Mouse (Mus musculus): ENCODE measurements around the gene Tubb2a. TPM values are rescaled to one million over a fixed set of nuclear protein-coding genes. Genes with fewer than 3 reads are reported as not detected.
A peak's percentile ranks its signal among the peaks of the same experiment; 100 is the strongest.
"Not testable (repeated sequence)": the region's sequence is repeated elsewhere in the genome, so short reads cannot be mapped to it uniquely, and the experiment has no call there.

Tubb2a gene
- polyA plus RNA-seq, 2 experiments from 2014 or later, result 17.8 to 20.1 TPM

DNA sequence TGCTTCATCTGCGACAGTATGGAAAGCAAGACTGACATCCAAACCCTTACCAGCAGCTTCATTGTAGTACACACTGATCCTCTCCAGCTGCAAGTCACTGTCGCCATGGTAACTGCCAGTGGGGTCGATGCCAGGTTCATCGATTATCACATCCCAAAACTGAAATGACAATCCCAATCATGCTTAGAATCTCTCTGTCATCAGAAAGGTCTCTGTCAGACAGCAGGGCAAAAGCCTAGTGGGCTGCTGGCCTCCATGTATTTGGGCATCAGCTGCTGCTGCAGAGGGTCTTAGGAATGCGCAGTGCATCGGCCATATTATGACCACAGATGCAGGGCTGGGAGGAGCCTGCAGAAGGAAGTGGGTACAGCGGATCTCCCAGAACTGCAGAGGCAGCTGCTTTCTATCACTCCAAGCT lies 11.1 kb upstream of the Tubb2a start:
- peak; percentile 91 for ATAC-seq

- ATAC-seq, result peak; percentile 25
Measured at GRCm38 (mm10) chr13:34088201-34088649, 10.4 kb upstream of the Tubb2a start.

DNA sequence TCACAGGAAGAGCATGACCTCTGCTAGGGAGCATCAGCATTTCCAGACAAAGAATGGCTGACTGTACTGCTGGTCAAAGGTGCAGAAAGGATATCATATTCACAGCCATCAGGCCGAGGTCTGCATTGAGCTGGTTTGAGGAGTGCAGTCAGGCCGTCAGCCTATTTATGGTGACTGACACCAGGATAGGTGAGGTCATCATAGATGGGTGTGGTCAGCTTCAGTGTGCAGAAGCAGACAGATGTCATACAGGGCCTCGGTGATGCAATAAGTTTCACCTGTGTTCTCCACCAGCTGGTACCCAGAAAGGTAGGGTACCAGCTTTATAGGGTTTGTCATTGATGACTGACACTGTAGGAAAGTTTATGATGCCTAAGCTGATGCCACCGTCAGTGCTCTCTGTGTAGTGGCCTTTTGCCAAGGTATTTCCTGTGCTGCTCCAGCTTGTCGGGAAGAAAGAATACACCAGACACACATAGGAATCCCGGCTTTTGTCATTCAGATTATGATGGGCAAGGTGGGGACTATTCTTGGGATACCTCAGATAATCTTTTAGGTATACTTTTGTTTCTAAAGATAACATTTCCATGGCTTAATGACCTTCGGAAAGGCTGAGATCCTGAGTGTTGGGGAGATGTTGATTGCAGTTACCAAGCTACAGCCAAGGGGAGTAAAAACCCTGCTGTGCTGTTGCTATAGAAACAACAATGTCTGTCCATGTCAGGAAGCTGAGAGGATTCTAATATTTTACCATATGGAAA lies 9.4 kb upstream of the Tubb2a start:
- ATAC-seq, result no peak

- ATAC-seq, result no peak
Measured at GRCm38 (mm10) chr13:34084026-34084750, 6.4 kb upstream of the Tubb2a start.

DNA sequence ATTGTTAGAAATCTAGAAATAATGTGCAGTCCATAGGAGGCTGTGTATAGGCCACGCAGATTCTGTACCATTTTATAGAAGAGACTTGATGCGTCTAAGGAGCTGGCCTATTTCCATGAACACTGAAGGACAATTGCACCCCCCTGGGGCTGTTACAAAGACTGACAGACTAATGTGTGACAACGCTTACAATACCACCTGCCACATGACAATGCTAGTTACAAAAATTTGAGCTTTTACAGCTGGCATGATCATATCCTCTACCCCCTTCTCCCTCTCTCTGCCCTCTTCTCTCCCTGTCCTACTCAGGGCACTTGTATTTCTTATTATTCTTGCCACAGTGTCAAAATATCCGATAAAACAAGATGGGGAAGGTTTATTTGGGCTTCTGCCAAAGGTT lies 4.1 kb upstream of the Tubb2a start:
- no peak for ATAC-seq

DNA sequence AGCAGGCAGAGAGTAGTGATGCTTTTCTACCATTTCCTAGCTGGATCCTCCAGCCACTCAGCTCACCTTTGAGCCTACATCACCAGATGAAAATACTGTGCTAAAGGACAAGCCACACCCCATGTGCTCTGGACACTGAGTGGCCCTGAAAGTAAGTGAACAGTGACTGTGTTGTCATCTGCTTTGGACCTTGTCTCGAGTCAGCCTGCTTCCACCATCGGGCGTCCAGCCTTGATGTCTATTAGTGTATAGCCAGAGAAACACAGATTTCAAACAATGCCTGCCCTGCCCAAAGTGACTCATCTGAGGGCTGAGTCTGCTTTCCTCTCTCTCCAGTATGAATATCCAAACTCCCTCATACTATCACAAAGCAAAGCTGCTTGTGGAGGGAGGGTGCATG lies 2.0 kb upstream of the Tubb2a start:
- ATAC-seq, result no peak

DNA sequence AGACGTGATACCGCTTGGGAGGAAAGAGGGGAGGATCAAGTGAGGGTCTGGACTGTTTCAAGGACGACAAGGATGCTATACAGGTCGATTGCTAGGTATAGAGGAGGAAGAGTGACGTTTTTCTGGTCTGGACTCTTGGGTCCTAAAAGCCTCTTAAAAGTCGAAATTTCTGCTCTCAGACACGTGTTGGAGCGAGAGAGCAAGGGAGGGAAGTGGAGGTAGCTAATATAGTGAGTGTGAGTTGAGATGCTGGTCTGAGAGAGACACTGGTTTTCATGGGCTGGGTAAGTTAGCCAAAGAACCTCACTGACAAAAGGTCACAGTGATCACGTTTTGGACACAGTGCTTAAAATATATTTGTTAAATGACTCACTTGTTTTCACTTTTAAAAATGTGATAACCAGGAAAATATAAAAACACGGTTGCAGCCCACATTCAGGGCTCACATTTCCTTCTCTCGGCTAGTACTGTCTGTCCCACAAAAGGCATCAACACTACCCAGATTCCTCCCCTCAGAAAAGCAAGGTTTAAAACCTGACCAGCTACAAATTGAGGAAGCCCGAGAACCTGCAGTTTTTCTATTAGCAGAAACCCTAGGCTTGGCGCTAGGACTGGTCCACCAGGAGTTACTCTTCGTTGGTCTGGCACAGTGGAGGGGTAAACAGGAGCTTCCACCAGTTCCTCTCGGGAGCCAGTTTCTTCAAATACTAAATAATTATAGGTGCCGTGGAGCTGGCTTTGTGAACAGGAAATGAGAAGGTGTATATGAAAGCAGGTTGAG lies 883 bp upstream of the Tubb2a start:
- peak; percentile 16 for ATAC-seq

DNA sequence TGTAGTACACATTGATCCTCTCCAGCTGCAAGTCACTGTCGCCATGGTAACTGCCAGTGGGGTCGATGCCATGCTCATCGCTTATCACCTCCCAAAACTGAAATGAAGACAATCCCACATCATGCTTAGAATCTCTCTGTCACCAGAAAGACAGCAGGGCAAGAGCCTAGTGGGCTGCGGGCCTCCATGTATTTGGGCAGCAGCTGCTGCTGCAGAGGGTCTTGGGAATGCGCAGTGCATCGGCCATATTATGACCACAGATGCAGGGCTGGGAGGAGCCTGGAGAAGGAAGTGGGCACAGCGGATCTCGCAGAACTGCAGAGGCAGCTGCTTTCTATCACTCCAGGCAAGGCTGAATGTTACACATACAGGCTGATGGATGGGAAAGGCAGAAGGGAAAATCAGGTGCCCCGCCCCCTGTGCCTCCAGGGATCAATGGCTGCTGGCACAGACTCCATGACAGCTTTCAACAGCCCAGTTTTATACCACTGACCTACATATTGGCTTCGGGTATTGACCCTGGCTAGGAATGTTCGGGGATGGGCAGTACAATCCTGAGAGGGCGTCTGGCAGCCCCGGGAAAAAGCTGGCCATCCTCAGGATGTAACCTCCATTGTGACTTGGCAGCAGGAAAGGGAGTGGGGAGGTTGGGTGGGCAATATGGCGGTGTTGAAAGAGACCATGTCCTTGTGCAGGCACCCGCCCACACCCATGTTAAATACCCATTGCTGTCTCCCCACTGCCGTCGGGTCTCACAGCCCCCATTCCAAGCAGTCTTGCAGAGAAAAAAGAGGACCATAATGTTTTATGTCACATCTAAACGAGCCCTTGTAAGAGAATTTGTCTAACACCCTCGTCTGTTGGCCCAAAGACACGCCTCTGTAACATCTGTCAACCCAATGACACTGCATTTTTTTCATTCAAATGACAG lies 981 bp downstream of the Tubb2a start:
- ATAC-seq, result no peak

- ATAC-seq, result not testable (repeated sequence)
Measured at GRCm38 (mm10) chr13:34075893-34076292, 1.9 kb downstream of the Tubb2a start.

DNA sequence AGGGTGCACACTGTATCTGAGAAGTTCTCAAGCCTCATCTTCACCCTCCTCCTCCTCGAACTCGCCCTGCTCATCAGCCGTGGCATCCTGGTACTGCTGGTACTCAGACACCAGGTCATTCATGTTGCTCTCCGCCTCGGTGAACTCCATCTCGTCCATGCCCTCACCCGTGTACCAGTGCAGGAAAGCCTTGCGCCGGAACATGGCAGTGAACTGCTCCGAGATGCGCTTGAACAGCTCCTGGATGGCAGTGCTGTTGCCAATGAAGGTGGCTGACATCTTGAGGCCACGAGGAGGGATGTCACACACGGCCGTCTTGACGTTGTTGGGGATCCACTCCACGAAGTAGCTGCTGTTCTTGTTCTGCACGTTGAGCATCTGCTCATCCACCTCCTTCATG lies 3.4 kb downstream of the Tubb2a start:
- not testable (repeated sequence) for ATAC-seq

- ATAC-seq, result no peak
Measured at GRCm38 (mm10) chr13:34072847-34073246, 5.0 kb downstream of the Tubb2a start.

DNA sequence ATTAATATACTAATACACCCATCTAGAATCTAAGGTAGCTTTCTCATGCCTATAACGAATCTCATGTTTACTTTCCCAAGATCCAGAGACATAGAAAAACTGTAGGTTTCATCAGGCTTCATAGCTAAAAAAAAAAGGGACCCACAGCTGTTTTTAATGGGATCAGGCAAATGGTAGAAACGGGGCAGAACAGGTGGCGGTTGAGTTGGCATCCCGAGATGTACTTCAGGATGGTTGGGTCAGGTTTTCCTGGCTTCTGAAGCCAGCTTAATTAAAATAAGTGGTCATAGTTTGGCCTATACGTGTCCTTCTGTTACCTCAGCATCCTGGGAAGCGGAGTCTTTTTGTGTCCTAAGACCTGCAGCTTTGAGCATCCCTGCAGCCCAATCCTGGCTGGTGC lies 6.0 kb downstream of the Tubb2a start:
- ATAC-seq, result no peak

- ATAC-seq, result no peak
Measured at GRCm38 (mm10) chr13:34070296-34070695, 7.5 kb downstream of the Tubb2a start.

- no peak for ATAC-seq
Measured at GRCm38 (mm10) chr13:34066351-34066750, 11.5 kb downstream of the Tubb2a start.

DNA sequence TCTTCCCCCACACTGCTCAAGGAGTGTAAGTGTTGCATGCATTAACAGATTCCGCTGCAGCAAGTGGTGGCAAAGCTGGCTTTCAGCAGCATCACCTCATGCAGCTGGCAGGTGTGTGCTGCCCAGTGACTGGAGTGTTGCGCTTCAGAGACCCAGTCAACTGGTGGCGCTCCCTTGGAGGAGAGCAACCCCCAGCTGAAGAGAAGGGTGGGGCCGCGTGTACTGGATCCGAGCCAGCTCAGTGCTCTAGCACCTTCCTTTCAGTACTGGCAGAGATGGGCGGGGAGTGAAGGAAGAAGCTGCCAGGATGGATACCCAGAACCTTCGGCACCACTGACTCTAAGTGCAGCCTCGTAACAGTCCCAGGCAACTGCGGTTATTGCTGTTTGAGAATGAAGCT lies 15.3 kb downstream of the Tubb2a start:
- ATAC-seq, result no peak

DNA sequence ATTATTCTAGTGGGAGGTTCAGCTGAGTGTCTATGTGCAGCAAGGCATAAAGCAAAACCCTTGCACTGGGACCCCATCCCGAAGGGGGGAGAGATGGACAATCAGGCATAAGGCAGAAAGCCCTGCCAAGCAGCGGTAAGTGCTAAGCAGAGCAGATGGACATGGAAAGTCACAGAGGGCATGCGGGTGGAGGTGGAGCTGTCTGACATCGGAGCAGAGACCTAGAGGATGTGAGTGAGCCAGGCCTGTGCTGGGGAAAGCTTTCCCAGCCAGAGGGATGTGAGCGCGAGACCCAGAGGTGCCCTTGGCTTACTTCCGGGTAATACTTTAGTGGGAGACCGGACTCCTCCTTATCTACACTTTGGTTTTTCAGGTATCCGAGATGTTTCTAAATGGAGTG lies 17.7 kb downstream of the Tubb2a start:
- no peak for ATAC-seq

DNA sequence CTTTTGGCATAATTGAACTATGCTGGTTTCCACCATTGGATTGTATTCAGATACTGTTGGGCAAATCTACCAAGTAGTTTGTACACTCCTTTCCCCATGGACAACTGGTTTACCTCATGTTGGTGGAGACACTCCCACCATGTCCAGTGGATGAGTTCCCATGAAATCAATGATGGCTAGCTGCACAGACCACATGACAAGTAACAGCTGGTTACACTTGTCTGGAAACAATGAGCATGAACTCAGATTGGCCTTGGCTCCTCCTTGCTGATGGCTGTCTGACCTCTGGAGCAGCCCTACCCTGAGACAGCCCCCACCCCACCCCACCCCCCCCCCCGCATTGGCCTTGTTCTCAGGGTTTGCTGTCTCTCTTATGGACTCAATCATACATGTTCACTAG lies 20.6 kb downstream of the Tubb2a start:
- no peak for ATAC-seq

DNA sequence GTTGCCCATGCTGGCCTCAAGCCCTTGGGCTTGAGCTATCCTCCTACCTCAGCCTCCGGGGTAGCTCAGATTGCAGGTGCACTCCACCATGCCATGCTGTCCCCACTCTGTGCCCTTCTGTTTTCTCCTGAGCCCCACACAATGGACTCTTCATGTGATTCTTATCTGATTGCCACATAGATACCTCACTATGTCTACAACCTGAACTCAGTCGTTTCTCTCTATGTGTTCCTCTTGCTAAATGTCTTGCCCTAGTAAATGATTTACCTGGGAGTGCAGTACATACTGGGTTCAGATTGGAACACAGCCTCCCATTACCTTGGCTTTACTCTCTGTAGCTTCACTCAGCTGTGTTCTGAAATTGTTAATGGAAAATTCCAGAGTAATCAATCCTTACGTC lies 22.8 kb downstream of the Tubb2a start:
- ATAC-seq, result no peak

DNA sequence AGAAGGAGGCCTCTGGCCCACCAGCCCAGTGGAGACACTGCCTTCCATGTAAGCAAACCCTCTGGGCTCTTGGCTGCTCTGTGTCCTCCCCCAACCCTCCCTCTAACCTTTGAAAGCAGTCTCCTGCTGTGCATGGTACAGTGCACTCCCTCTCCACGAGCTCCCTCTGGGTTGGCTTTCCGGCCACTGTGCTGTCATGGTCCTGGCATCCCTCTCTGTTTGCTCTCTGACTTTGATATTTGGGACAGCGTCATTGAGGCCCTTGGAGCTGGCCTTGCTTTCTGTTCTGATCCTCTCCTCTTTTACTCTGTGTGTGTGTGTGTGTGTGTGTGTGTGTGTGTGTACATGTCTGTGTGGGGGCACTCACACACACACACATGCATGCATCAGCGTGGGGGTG lies 23.4 kb downstream of the Tubb2a start:
- no peak for ATAC-seq

GRCm38 (mm10) chr13:34053673-34054282 lies 24.0 kb downstream of the Tubb2a start:
- ATAC-seq, result no peak

GRCm38 (mm10) chr13:34051692-34052091 lies 26.1 kb downstream of the Tubb2a start:
- ATAC-seq, result no peak

- no peak for ATAC-seq
Measured at GRCm38 (mm10) chr13:34050479-34050878, 27.3 kb downstream of the Tubb2a start.
